Mouse (Mus musculus) testis, postnatal 10 days (tissue): ENCODE data around the gene Slc17a4.

Experiments
- DNase-seq: peaks from one replicate; pipeline ENCODE4 v3.0.0; 2021; ENCODE audit warnings: low spot score

Gene Slc17a4

GRCm38 (mm10) chr13:23914376-23915167, at the start of gene Slc17a4:
Gene Slc17a4 (minus strand): TSS chr13:23915009.
- no peak for DNase-seq

- no peak for DNase-seq
Observed at GRCm38 (mm10) chr13:23959776-23960175, 45.0 kb upstream of the Slc17a4 start.

- no peak for DNase-seq
Observed at GRCm38 (mm10) chr13:23950928-23951327, 36.1 kb upstream of the Slc17a4 start.

- no peak for DNase-seq
Observed at GRCm38 (mm10) chr13:23949484-23950246, 34.9 kb upstream of the Slc17a4 start.

GRCm38 (mm10) chr13:23946254-23946653, 31.4 kb upstream of the Slc17a4 start:
- no peak for DNase-seq

GRCm38 (mm10) chr13:23942861-23943260, 28.1 kb upstream of the Slc17a4 start:
- no peak for DNase-seq

GRCm38 (mm10) chr13:23940291-23940690, 25.5 kb upstream of the Slc17a4 start:
- DNase-seq = no peak

GRCm38 (mm10) chr13:23938699-23939098, 23.9 kb upstream of the Slc17a4 start:
- DNase-seq = no peak

GRCm38 (mm10) chr13:23934211-23934520, 19.4 kb upstream of the Slc17a4 start, which contains the start of gene Hist1h2aa:
Gene Hist1h2aa (plus strand): TSS chr13:23934462.
- DNase-seq = no peak

GRCm38 (mm10) chr13:23933421-23934210, 18.8 kb upstream of the Slc17a4 start, which contains the start of gene Hist1h2ba:
Gene Hist1h2ba (minus strand): TSS chr13:23934156.
- DNase-seq = no peak

- DNase-seq = no peak
Observed at GRCm38 (mm10) chr13:23930904-23931303, 16.1 kb upstream of the Slc17a4 start.

- DNase-seq = no peak
Observed at GRCm38 (mm10) chr13:23930461-23930860, 15.7 kb upstream of the Slc17a4 start.

- no peak for DNase-seq
Observed at GRCm38 (mm10) chr13:23928637-23929036, 13.8 kb upstream of the Slc17a4 start.

- DNase-seq = no peak
Observed at GRCm38 (mm10) chr13:23925792-23926191, 11.0 kb upstream of the Slc17a4 start.

GRCm38 (mm10) chr13:23917674-23918073, 2.9 kb upstream of the Slc17a4 start:
- no peak for DNase-seq

- DNase-seq = no peak
Observed at GRCm38 (mm10) chr13:23916132-23916531, 1.3 kb upstream of the Slc17a4 start.

- DNase-seq = no peak
Observed at GRCm38 (mm10) chr13:23913791-23914306, 960 bp downstream of the Slc17a4 start.

- no peak for DNase-seq
Observed at GRCm38 (mm10) chr13:23911335-23911734, 3.5 kb downstream of the Slc17a4 start.

GRCm38 (mm10) chr13:23910121-23910520, 4.7 kb downstream of the Slc17a4 start:
- DNase-seq = no peak

GRCm38 (mm10) chr13:23906906-23907305, 7.9 kb downstream of the Slc17a4 start:
- no peak for DNase-seq

GRCm38 (mm10) chr13:23898242-23898641, 16.6 kb downstream of the Slc17a4 start:
- DNase-seq = no peak

- DNase-seq = no peak
Observed at GRCm38 (mm10) chr13:23893269-23893593, 21.6 kb downstream of the Slc17a4 start.
